Mouse (Mus musculus): ENCODE measurements around the gene Agbl3. TPM values are rescaled to one million over a fixed set of nuclear protein-coding genes. Genes with fewer than 3 reads are reported as not detected.
A peak's percentile ranks its signal among the peaks of the same experiment; 100 is the strongest.

Gene Agbl3
- polyA plus RNA-seq, 2 experiments, result 3.0 to 4.0 TPM

DNA sequence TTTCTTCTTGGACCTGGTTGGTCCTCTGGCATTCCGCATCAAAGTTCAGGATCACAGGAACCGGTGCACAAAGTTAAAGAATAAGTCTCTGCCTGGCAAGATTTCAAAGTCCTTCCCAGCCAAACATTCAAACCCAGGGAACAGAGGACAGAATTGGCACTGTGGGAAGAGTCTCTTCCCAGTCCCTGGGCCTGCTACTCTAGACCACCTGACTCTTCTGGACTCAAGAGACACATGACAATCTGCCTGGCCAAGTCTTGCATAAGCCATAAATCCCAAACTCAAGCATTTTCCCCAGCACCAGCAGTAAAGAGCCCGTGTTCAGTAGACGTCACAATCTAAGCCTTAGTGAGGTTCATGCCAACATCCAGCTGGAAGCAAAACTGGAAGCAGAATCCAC lies 126.4 kb downstream of the Agbl3 start:
- DNase-seq (ENCODE audit: low read depth in 3 of 3, low spot score in 3 of 3) (no peak), ATAC-seq (ENCODE audit: insufficient read depth) (no peak)
- H3K9me3 ChIP-seq (ENCODE audit: control insufficient read depth, low read length), result no peaks in the 10 kb centered on the region
- peaks cover 47% of the 10 kb centered on the region in 2 experiments for H3K4me1 ChIP-seq (replicated peaks; ENCODE audit: control insufficient read depth in 2 of 2, insufficient read depth in 2 of 2, low read length in 1 of 2)
- peak overlapping the region; percentile 62 for H3K9ac ChIP-seq (replicated peaks)
- peak overlapping the region; percentile 87 for H3K4me2 ChIP-seq (ENCODE audit: low read depth)
- peaks cover 73% of the 10 kb centered on the region for H3K36me3 ChIP-seq (replicated peaks; ENCODE audit: control insufficient read depth, insufficient read depth, low read depth)
- TF ChIP-seq EP300 (IDR thresholded peaks at IDR 0.05; ENCODE audit: low read depth) (no peak), CTCF (IDR thresholded peaks at IDR 0.05; ENCODE audit: low read depth) (no peak)
- WGBS (ENCODE audit: insufficient replicate concordance), result 83% methylated on average over 4 of the region's 4 CpGs
- H3K27ac ChIP-seq, result peak overlapping the region; percentile 98
- H3K27me3 ChIP-seq (ENCODE audit: control insufficient read depth, insufficient read depth, low read length), result no peaks in the 10 kb centered on the region
- H3K4me3 ChIP-seq (ENCODE audit: insufficient read depth in 1 of 2, low read depth in 2 of 2, low read length in 2 of 2), result peak overlapping the region; percentile 26 to 32; a peak in 3 of 4 replicates

DNA sequence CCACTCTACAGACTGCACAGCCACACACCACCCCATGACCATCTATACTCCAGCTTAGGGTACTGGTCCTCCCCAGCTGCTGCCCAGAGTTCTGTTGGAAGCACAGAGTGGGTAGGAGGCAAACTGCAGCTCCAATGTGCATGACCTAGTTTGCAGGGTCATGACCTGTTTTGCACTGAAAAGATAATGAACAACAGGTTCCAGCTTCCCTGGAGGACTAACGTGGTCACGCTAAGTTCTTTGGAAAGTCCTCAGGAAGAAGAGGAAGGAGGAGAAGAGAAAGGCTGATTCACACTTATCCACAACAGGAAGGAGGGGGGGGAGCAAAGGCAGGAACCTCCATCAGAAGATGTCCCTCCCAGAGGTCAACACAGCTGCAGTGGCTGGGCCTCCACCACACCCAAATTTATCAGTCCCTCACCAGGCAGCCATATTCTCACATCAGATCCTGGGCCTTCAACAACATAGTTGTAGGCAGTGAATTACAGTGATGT lies 126.9 kb downstream of the Agbl3 start:
- 19% methylated on average over 2 of the region's 2 CpGs for WGBS (ENCODE audit: insufficient replicate concordance)
- Histone ChIP-seq H3K4me3 (ENCODE audit: insufficient read depth in 1 of 2, low read depth in 2 of 2, low read length in 2 of 2) (peak overlapping the region; percentile 26 to 36), H3K9ac (replicated peaks) (peak overlapping the region; percentile 62), H3K4me2 (ENCODE audit: low read depth) (peak overlapping the region; percentile 87), H3K4me1 (replicated peaks; ENCODE audit: control insufficient read depth in 2 of 2, insufficient read depth in 2 of 2, low read length in 1 of 2) (peaks cover 47 to 50% of the 10 kb centered on the region in 2 experiments), H3K9me3 (ENCODE audit: control insufficient read depth, low read length) (no peaks in the 10 kb centered on the region), H3K36me3 (replicated peaks; ENCODE audit: control insufficient read depth, insufficient read depth, low read depth) (peaks cover 67% of the 10 kb centered on the region), H3K27me3 (ENCODE audit: control insufficient read depth, insufficient read depth, low read length) (no peaks in the 10 kb centered on the region), H3K27ac (peak overlapping the region; percentile 98)
- DNase-seq (ENCODE audit: low read depth in 3 of 3, low spot score in 3 of 3) (peak; percentile 72 to 77 (median 74)), ATAC-seq (ENCODE audit: insufficient read depth) (peak; percentile 80)
- TF ChIP-seq EP300 (IDR thresholded peaks at IDR 0.05; ENCODE audit: low read depth) (peak; percentile 75), CTCF (IDR thresholded peaks at IDR 0.05; ENCODE audit: low read depth) (no peak)

DNA sequence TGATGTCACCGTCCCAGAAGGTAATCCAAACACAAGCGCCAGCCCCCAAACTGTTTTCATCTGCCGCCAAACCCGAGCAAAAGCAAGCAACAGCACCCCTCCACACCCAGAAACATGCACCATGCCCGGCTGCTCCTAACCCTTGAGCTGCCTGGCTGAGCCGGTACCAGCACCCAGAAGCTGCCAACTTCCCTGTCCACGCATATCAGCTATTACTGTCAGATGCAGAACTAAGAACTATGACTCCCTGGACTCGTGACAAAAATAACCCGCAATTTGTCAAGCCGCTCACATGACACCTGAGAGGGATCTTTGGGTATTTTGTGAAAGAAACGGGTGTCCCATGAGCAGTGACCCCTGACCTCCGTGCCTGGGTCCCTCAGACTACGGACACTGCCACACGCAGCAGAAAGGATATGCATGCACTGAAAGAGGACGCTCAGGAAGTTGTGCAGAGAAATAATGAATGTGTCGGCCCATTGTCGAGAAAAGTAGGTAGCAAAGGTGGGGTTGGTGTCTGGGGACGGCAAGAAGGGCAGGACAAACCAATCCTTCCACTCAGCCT lies 127.5 kb downstream of the Agbl3 start:
- Histone ChIP-seq H3K4me2 (ENCODE audit: low read depth) (peak overlapping the region; percentile 87), H3K27ac (peak overlapping the region; percentile 98), H3K4me3 (ENCODE audit: insufficient read depth in 1 of 2, low read depth in 2 of 2, low read length in 2 of 2) (peak overlapping the region; percentile 31 to 36), H3K9me3 (ENCODE audit: control insufficient read depth, low read length) (no peaks in the 10 kb centered on the region), H3K27me3 (ENCODE audit: control insufficient read depth, insufficient read depth, low read length) (no peaks in the 10 kb centered on the region), H3K9ac (replicated peaks) (peak overlapping the region; percentile 62), H3K36me3 (replicated peaks; ENCODE audit: control insufficient read depth, insufficient read depth, low read depth) (peaks cover 61% of the 10 kb centered on the region), H3K4me1 (replicated peaks; ENCODE audit: control insufficient read depth in 2 of 2, insufficient read depth in 2 of 2, low read length in 1 of 2) (peaks cover 47 to 52% of the 10 kb centered on the region in 2 experiments)
- WGBS (ENCODE audit: insufficient replicate concordance), result 61% methylated on average over 18 of the region's 18 CpGs
- peak; percentile 40 for ATAC-seq (ENCODE audit: insufficient read depth)
- no peak for DNase-seq (ENCODE audit: low read depth in 3 of 3, low spot score in 3 of 3)
- TF ChIP-seq CTCF (IDR thresholded peaks at IDR 0.05; ENCODE audit: low read depth) (0 out of 2 replicates have a peak, but pooled peaks have one; percentile 3), EP300 (IDR thresholded peaks at IDR 0.05; ENCODE audit: low read depth) (no peak; the same call in 1 of the 2 replicates)

Other genes starting within 250 kb of the Agbl3 start
- 15.1 and 24.9 TPM in 2 replicates for gene Cald1, start 181.9 kb upstream of the Agbl3 start, polyA plus RNA-seq (2012; rRNA removed)
- gene Cald1, start 181.9 kb upstream of the Agbl3 start, polyA plus RNA-seq (2014; fragmentation: Nextera tagmentation; extraction: Ambion mirVana), result 44.0 and 45.1 TPM in 2 replicates
- gene Tmem140, start 82.7 kb downstream of the Agbl3 start, polyA plus RNA-seq (2012; rRNA removed), result 1.6 and 1.7 TPM in 2 replicates
- gene Tmem140, start 82.7 kb downstream of the Agbl3 start, polyA plus RNA-seq (2014; fragmentation: Nextera tagmentation; extraction: Ambion mirVana), result 2.6 and 2.9 TPM in 2 replicates
- gene Cyren, start 97.6 kb downstream of the Agbl3 start, polyA plus RNA-seq (2012; rRNA removed), result 5.4 and 7.2 TPM in 2 replicates
- 4.2 and 6.3 TPM in 2 replicates for gene Cyren, start 97.6 kb downstream of the Agbl3 start, polyA plus RNA-seq (2014; fragmentation: Nextera tagmentation; extraction: Ambion mirVana)
- gene Wdr91, start 130.4 kb downstream of the Agbl3 start, polyA plus RNA-seq (2012; rRNA removed), result 17.4 and 21.5 TPM in 2 replicates
- gene Wdr91, start 130.4 kb downstream of the Agbl3 start, polyA plus RNA-seq (2014; fragmentation: Nextera tagmentation; extraction: Ambion mirVana), result 9.5 and 9.7 TPM in 2 replicates
- gene Stra8, start 139.7 kb downstream of the Agbl3 start, polyA plus RNA-seq (2012; rRNA removed), result not detected in 2 replicates
- gene Stra8, start 139.7 kb downstream of the Agbl3 start, polyA plus RNA-seq (2014; fragmentation: Nextera tagmentation; extraction: Ambion mirVana), result not detected in 2 replicates
- gene Slc23a4, start 208.0 kb downstream of the Agbl3 start, polyA plus RNA-seq (2012; rRNA removed), result 0.12 and 0.17 TPM in 2 replicates
- gene Slc23a4, start 208.0 kb downstream of the Agbl3 start, polyA plus RNA-seq (2014; fragmentation: Nextera tagmentation; extraction: Ambion mirVana), result 0.06 and 0.16 TPM in 2 replicates

Measured in liver, embryonic 14.5 days (tissue).